Mouse (Mus musculus): Measurements from ENCODE around the gene Slc38a1. TPM values are rescaled to one million over a fixed set of nuclear protein-coding genes. Genes with fewer than 3 reads are reported as not detected.

Slc38a1 gene
- 1 to 10 TPM; 2.7 to 3.8 TPM for polyA plus RNA-seq (2012; fragmentation: generic; extraction: Trizol)

DNA sequence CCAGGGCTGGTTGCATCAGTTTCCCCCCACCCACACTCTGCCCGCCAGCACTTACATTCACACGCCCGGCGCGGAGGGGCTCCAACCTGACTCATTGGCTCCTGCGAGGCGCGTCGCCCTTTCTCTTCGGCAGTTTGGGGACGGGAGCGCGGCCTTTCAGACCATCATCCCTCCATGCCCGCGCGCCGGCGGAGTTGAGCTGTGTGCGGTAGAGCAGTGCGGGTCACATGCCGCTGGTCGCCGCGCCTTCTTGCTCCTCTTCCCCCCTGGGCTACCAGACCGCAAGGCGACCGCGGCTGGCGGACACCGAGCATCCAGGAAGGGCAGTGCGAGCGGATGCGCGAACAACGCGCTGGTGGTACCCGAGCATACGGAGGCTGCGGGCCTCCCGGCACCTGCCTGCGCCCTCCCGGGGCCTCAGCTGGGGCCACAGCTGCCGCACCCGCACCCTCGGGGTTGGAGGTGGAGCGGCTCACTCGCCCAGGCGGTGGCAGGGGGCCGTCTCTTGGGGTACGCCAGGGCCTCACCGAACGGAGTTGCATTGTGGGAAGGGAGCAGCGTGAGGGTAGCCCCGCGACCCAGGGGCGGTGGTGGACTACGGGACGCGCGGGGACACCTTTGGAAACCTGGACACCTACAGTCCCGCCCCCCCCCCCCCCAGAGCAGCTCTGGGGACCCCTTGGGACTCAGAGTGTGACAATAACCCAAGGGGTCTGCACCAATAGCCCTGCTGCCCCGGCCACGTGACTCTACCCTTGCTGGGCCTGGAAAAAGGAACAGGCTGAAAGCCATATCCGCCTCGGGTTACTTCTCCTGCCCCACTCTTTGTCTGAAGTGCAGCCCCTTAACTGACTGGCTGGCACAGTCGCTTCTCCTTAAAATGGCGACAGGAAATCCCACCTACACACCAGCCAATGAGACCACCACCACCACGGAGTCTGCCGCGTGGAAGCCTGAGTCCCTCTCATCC lies at the start of gene Slc38a1:
Gene Slc38a1 (minus strand): TSS at position 478 of the 970 bp plus-strand sequence.

Other genes starting within 250 kb of the Slc38a1 start
- gene Scaf11, start 182.1 kb downstream of the Slc38a1 start, polyA plus RNA-seq (2012; fragmentation: generic; extraction: Trizol), result 10 to 100 TPM in 1 of 2 experiments, 1 to 10 TPM in 1; 2.7 to 16.3 TPM
- 10 to 100 TPM in 1 of 2 experiments, 1 to 10 TPM in 1; 8.7 to 85.0 TPM for gene Slc38a2, start 56.8 kb upstream of the Slc38a1 start, polyA plus RNA-seq (2012; fragmentation: generic; extraction: Trizol)